Mouse (Mus musculus) neural tube, embryonic 13.5 days (tissue): ENCODE measurements around the gene Zscan5b. TPM values are rescaled to one million over a fixed set of nuclear protein-coding genes. Genes with fewer than 3 reads are reported as not detected.
A peak's percentile ranks its signal among the peaks of the same experiment; 100 is the strongest.
"Not testable (repeated sequence)": the region's sequence is repeated elsewhere in the genome, so short reads cannot be mapped to it uniquely, and the experiment has no call there.

ENCODE experiments used
- ATAC-seq: fragments of 200-750 bp; cut with Nextera tagmentation; 2 replicates; pipeline ENCODE4 v1.8.0; 2017; ENCODE audit warnings: low read depth, mild to moderate bottlenecking, moderate TSS enrichment, moderate library complexity
- H3K27ac ChIP-seq: fragments of 300-500 bp; sonication (generic); replicated peaks from 2 replicates; pipeline ENCODE4 v1.5.1; 2015; ENCODE audit warnings: moderate library complexity, mild to moderate bottlenecking, inconsistent platforms
- H3K27me3 ChIP-seq: fragments of 300-500 bp; sonication (generic); 2 replicates; pipeline ENCODE4 v1.6.1; 2015; ENCODE audit warnings: mild to moderate bottlenecking, inconsistent platforms
- H3K36me3 ChIP-seq: fragments of 300-500 bp; sonication (generic); 2 replicates; pipeline ENCODE4 v1.6.1; 2015; ENCODE audit warnings: mild to moderate bottlenecking, inconsistent platforms
- H3K4me1 ChIP-seq: fragments of 300-500 bp; sonication (generic); replicated peaks from 2 replicates; pipeline ENCODE4 v1.6.1; 2015; ENCODE audit warnings: inconsistent platforms
- H3K4me2 ChIP-seq: fragments of 300-500 bp; sonication (generic); 2 replicates; pipeline ENCODE4 v1.6.1; 2015; ENCODE audit warnings: inconsistent platforms, mild to moderate bottlenecking, moderate library complexity
- H3K4me3 ChIP-seq: fragments of 300-500 bp; sonication (generic); 2 replicates; pipeline ENCODE4 v1.5.1; 2015; ENCODE audit warnings: mild to moderate bottlenecking, inconsistent platforms
- H3K9ac ChIP-seq: fragments of 300-500 bp; sonication (generic); 2 replicates; pipeline ENCODE4 v1.6.1; 2015; ENCODE audit warnings: moderate library complexity, mild to moderate bottlenecking, inconsistent platforms
- H3K9me3 ChIP-seq: fragments of 300-500 bp; sonication (generic); 2 replicates; pipeline ENCODE4 v1.6.1; 2016; ENCODE audit warnings: inconsistent platforms
- WGBS: fragments of 180-500 bp; shearing (Covaris S2); methylation state at CpG from one replicate; pipeline ENCODE4 v1.1.7; 2015; 5-methylcytosine and 5-hydroxymethylcytosine counted together
- polyA plus RNA-seq: library from polyadenylated mRNA; unstranded; fragments of >200 nt; fragmentation: Nextera tagmentation; extraction: Ambion mirVana; gene quantifications from 2 replicates; pipeline ENCODE4 v1.2.1, GENCODE M21; 2015

Zscan5b gene
- polyA plus RNA-seq: not detected in 2 replicates

- Histone ChIP-seq H3K4me1 (no peaks in the 10 kb centered on the region), H3K4me2 (no peak within 1 kb of the TSS), H3K9me3 (no peaks in the 10 kb centered on the region), H3K9ac (no peak within 1 kb of the TSS), H3K27me3 (no peaks in the 10 kb centered on the region), H3K4me3 (no peak within 1 kb of the TSS), H3K36me3 (no peaks in the 10 kb centered on the region), H3K27ac (no peak within 1 kb of the TSS)
- no peak for ATAC-seq
- WGBS: 90% methylated on average over 12 of the region's 12 CpGs
These were observed at the start of gene Zscan5b for GRCm38 (mm10) chr7:6221978-6222377. Gene Zscan5b, plus strand, starts transcription at chr7:6222278.

DNA sequence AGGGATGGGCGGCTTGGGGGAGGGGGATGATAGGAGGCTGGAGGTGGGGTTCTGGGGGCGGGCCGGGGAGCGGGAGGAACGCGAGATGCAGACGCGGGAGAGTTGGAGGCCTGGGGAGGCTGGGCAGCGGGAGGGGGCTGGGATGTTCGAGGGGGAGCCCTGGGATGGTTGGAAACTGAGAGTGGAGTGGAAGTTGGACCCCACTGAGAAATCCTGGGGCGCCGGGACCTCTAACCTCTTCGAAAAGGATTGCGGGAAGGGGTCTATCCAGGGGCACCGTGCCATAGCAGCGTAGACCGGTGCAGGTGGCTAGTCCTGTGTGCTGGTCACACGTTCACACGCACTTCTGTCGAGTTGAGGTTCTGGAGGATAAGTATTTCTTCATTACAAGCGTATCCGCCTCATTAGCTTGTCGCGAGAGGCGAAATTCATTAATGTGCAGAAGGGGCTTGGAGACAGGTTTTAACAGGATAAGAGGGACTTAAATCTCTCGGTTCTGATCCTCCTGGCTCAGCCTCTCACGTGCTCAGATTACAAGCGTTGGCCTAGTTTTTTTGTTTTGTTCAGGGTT is 49.3 kb upstream of the Zscan5b start:
- peaks cover 17% of the 10 kb centered on the region; the same call in 1 of the 2 replicates for H3K36me3 ChIP-seq
- peak overlapping the region; percentile 70 for H3K27ac ChIP-seq
- peak overlapping the region; percentile 70 for H3K4me3 ChIP-seq
- under 1% methylated on average over 28 of the region's 28 CpGs for WGBS
- peak overlapping the region; percentile 81 for H3K4me2 ChIP-seq
- no peaks in the 10 kb centered on the region for H3K27me3 ChIP-seq
- ATAC-seq: peak; percentile 45
- peak overlapping the region; percentile 86 for H3K9ac ChIP-seq
- H3K9me3 ChIP-seq: no peaks in the 10 kb centered on the region
- peaks cover 19% of the 10 kb centered on the region for H3K4me1 ChIP-seq

GRCm38 (mm10) chr7:6173872-6174271 is 48.2 kb upstream of the Zscan5b start:
- Histone ChIP-seq H3K4me1 (peaks cover 19% of the 10 kb centered on the region), H3K4me3 (0 out of 2 replicates have a peak overlapping the region, but pooled peaks have one; percentile 70), H3K4me2 (0 out of 2 replicates have a peak overlapping the region, but pooled peaks have one; percentile 81), H3K9me3 (no peaks in the 10 kb centered on the region), H3K27me3 (no peaks in the 10 kb centered on the region), H3K27ac (no peak overlapping the region), H3K9ac (no peak overlapping the region), H3K36me3 (peaks cover 23% of the 10 kb centered on the region)
- ATAC-seq: no peak
- 91% methylated on average over 8 of the region's 8 CpGs for WGBS

DNA sequence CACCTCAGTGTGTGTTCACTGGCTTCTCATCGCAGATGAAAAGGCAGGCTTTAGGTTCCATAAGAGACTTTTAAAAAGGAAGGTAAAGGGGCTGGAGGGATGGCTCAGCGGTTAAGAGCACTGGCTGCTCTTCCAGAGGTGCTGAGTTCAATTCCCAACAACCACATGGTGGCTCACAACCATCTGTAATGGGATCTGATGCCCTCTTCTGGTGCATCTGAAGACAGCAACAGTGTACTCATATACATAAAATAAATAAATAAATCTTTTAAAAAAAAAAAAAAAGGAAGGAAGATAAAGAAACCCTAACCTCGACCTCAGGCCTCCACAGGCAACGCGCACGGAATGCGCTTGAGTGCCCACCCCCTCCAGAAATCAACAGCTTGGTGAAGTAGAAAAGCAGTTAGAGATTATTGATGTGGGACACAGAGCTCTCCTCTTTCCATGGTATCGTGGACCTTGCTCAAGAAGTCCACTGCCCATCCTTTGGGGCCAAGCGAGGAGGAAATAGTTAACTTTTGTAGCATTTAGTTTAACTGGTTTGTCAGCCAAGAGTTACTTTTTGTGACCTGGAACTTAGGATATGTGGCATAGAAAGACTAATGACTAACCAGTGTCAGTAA is 47.6 kb upstream of the Zscan5b start:
- 88% methylated on average over 9 of the region's 9 CpGs for WGBS
- ATAC-seq, H3K27ac ChIP-seq, H3K9me3 ChIP-seq, H3K4me2 ChIP-seq, H3K4me3 ChIP-seq, H3K27me3 ChIP-seq, H3K9ac ChIP-seq: not testable (repeated sequence)
- H3K4me1 ChIP-seq: peaks cover 19% of the 10 kb centered on the region
- peaks cover 27% of the 10 kb centered on the region for H3K36me3 ChIP-seq

- Histone ChIP-seq H3K4me1 (no peaks in the 10 kb centered on the region), H3K4me2 (no peak overlapping the region), H3K27me3 (no peaks in the 10 kb centered on the region), H3K27ac (no peak overlapping the region), H3K4me3 (no peak overlapping the region), H3K9ac (no peak overlapping the region), H3K9me3 (no peaks in the 10 kb centered on the region), H3K36me3 (peaks cover 53% of the 10 kb centered on the region)
- no peak for ATAC-seq
These were observed 43.1 kb upstream of the Zscan5b start for GRCm38 (mm10) chr7:6179013-6179412.

DNA sequence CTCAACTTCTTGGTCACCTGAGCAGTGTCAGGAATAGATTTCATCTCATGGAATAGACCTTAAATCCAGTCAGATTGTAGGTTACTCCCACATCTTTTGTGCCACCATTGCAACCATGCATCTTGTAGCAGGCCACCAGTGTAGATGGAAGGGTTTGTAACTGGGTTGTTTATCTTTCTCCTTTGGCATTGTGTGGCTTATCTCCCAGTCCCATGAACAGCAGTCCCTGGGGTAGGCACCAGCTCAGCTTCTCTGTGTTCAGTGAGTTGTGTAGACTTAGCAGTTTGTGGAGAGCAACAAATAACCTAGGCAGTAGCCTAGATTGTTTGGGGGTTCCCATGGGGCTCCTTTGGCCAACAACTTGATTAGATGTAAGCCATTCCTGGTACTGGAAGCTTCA is 39.2 kb upstream of the Zscan5b start:
- no peak for ATAC-seq
- Histone ChIP-seq H3K27me3 (no peaks in the 10 kb centered on the region), H3K4me3 (no peak overlapping the region), H3K4me1 (no peaks in the 10 kb centered on the region), H3K9me3 (no peaks in the 10 kb centered on the region), H3K4me2 (no peak overlapping the region), H3K36me3 (peaks cover 73% of the 10 kb centered on the region), H3K9ac (no peak overlapping the region), H3K27ac (no peak overlapping the region)

DNA sequence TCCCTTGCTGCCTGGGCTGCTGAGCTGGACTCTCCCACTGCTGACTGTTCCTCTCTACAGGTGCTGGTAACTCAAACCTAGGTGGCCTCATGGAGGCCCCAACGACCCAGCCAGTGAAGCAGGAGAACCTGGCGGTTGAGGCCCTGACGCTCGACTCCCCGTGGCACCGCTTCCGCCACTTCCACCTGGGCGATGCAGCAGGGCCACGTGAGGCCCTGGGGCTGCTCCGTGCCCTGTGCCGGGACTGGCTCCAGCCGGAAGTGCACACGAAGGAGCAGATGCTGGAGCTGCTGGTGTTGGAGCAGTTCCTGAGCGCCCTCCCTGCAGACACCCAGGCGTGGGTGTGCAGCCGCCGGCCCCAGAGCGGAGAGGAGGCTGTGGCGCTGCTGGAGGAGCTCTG is 38.3 kb upstream of the Zscan5b start:
- H3K4me3 ChIP-seq: no peak overlapping the region
- no peak overlapping the region for H3K27ac ChIP-seq
- no peak overlapping the region for H3K4me2 ChIP-seq
- H3K36me3 ChIP-seq: peaks cover 77% of the 10 kb centered on the region
- no peaks in the 10 kb centered on the region for H3K4me1 ChIP-seq
- 95% methylated on average over 19 of the region's 19 CpGs for WGBS
- H3K9ac ChIP-seq: no peak overlapping the region
- no peak for ATAC-seq
- no peaks in the 10 kb centered on the region for H3K27me3 ChIP-seq
- no peaks in the 10 kb centered on the region for H3K9me3 ChIP-seq

DNA sequence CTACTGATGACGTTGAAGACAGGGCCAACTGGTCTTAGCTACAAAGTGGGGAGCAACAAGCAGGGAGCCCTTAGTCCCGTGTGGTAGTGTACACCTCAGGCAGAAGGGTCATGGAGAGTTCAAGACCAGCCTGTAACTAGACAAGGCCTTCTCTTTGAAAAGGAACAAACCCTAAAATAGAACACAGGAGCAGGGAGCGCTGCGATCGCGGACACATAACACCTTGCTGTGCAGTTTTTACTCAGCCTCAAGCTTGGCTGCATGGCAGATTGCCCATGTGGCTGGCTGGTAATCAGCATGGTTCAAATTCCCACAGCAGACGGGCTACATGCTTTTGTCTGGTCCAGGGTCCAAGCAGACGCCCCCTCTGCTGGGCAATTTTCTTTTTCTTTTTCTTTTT is 37.6 kb upstream of the Zscan5b start:
- H3K4me3 ChIP-seq: no peak overlapping the region
- no peaks in the 10 kb centered on the region for H3K9me3 ChIP-seq
- peaks cover 79% of the 10 kb centered on the region for H3K36me3 ChIP-seq
- no peak for ATAC-seq
- H3K9ac ChIP-seq: no peak overlapping the region
- H3K27ac ChIP-seq: no peak overlapping the region
- H3K4me2 ChIP-seq: no peak overlapping the region
- WGBS: 89% methylated on average over 8 of the region's 8 CpGs
- no peaks in the 10 kb centered on the region for H3K4me1 ChIP-seq
- no peaks in the 10 kb centered on the region for H3K27me3 ChIP-seq

- no peak overlapping the region for H3K27ac ChIP-seq
- no peaks in the 10 kb centered on the region for H3K27me3 ChIP-seq
- no peak overlapping the region for H3K4me2 ChIP-seq
- no peak for ATAC-seq
- H3K4me1 ChIP-seq: no peaks in the 10 kb centered on the region
- peaks cover 82% of the 10 kb centered on the region for H3K36me3 ChIP-seq
- H3K4me3 ChIP-seq: no peak overlapping the region
- WGBS: 97% methylated on average over 1 of the region's 1 CpGs
- no peak overlapping the region for H3K9ac ChIP-seq
- H3K9me3 ChIP-seq: no peaks in the 10 kb centered on the region
These were observed 36.7 kb upstream of the Zscan5b start for GRCm38 (mm10) chr7:6185391-6185790.

DNA sequence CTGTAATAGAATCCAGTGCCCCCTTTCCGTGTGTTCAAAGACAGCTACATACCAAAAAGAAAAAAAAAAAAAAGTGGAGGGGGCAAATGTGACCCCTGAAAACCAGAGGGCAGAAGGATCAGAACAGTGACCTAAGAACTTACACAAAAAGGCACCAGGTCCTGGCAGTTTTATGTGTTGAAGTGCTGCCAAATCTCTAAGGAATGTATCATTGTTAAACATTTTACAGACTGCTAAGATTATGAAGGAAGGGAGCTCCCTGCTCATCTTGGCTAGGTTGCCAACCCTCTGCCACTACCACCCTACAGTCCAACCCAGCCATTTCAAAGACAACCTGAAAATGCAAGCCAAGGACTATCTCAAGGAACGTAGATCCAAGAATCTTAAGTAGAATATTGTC is 35.9 kb upstream of the Zscan5b start:
- no peaks in the 10 kb centered on the region for H3K27me3 ChIP-seq
- no peak for ATAC-seq
- 90% methylated on average over 2 of the region's 2 CpGs for WGBS
- H3K36me3 ChIP-seq: peaks cover 79% of the 10 kb centered on the region
- H3K4me3 ChIP-seq: no peak overlapping the region
- no peak overlapping the region for H3K9ac ChIP-seq
- no peaks in the 10 kb centered on the region for H3K9me3 ChIP-seq
- no peak overlapping the region for H3K4me2 ChIP-seq
- H3K27ac ChIP-seq: no peak overlapping the region
- no peaks in the 10 kb centered on the region for H3K4me1 ChIP-seq

DNA sequence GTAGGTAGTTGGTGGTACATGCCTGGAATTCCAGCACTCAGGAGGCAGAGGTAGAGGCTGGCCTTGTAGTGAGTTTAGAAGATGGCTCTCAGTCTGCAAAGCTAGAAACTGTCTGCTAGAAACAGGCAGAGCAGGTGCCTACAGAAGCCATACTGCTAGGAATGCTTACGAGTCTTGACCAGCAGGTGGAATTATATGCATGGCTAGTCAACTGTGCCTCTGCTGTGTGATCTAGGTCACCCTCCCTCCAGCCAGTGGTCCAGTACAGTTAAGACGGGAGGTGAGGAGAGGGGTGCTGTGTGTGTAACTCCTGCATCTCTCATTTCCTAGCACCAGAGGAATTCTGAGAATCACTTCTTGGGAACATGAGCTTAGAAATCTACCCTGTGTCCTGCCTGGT is 35.3 kb upstream of the Zscan5b start:
- H3K9me3 ChIP-seq: no peaks in the 10 kb centered on the region
- no peak for ATAC-seq
- H3K36me3 ChIP-seq: peaks cover 78% of the 10 kb centered on the region
- no peaks in the 10 kb centered on the region for H3K27me3 ChIP-seq
- H3K9ac ChIP-seq: no peak overlapping the region
- H3K27ac ChIP-seq: no peak overlapping the region
- H3K4me2 ChIP-seq: no peak overlapping the region
- 86% methylated on average over 2 of the region's 2 CpGs for WGBS
- H3K4me3 ChIP-seq: no peak overlapping the region
- H3K4me1 ChIP-seq: no peaks in the 10 kb centered on the region

GRCm38 (mm10) chr7:6189542-6189941 is 32.5 kb upstream of the Zscan5b start:
- no peaks in the 10 kb centered on the region for H3K27me3 ChIP-seq
- 29% methylated on average over 45 of the region's 45 CpGs for WGBS
- H3K9ac ChIP-seq: no peak overlapping the region
- H3K4me1 ChIP-seq: no peaks in the 10 kb centered on the region
- no peaks in the 10 kb centered on the region for H3K9me3 ChIP-seq
- no peak overlapping the region for H3K27ac ChIP-seq
- no peak overlapping the region for H3K4me2 ChIP-seq
- ATAC-seq: no peak
- H3K4me3 ChIP-seq: no peak overlapping the region
- peaks cover 59% of the 10 kb centered on the region for H3K36me3 ChIP-seq

DNA sequence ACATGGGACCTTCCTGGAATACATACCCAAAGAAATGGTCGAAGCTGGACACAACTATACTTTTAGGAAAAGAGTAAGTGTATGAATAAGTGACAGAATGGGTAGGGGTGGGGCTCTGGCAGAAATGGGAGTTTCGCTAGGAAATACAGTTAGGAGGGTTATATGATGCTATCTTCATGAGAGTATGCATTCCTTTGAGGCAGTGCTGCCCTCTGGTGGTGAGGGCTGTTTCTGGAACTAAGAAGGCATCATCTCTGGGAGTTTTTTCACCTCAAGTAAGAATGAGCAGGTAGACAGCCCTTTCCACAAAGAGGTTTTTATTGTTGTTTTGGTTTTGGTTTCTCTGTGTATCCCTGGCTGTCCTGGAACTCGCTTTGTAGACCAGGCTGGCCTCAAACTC is 30.7 kb upstream of the Zscan5b start:
- H3K4me2 ChIP-seq: no peak overlapping the region
- H3K9ac ChIP-seq: no peak overlapping the region
- no peaks in the 10 kb centered on the region for H3K4me1 ChIP-seq
- no peak overlapping the region for H3K4me3 ChIP-seq
- 36% methylated on average over 3 of the region's 3 CpGs for WGBS
- H3K36me3 ChIP-seq: peaks cover 42% of the 10 kb centered on the region
- H3K27me3 ChIP-seq: no peaks in the 10 kb centered on the region
- H3K27ac ChIP-seq: no peak overlapping the region
- no peaks in the 10 kb centered on the region for H3K9me3 ChIP-seq
- ATAC-seq: no peak
